Mouse (Mus musculus): ENCODE measurements around the gene Hsp90ab1.
A peak's percentile ranks its signal among the peaks of the same experiment; 100 is the strongest.

DNA sequence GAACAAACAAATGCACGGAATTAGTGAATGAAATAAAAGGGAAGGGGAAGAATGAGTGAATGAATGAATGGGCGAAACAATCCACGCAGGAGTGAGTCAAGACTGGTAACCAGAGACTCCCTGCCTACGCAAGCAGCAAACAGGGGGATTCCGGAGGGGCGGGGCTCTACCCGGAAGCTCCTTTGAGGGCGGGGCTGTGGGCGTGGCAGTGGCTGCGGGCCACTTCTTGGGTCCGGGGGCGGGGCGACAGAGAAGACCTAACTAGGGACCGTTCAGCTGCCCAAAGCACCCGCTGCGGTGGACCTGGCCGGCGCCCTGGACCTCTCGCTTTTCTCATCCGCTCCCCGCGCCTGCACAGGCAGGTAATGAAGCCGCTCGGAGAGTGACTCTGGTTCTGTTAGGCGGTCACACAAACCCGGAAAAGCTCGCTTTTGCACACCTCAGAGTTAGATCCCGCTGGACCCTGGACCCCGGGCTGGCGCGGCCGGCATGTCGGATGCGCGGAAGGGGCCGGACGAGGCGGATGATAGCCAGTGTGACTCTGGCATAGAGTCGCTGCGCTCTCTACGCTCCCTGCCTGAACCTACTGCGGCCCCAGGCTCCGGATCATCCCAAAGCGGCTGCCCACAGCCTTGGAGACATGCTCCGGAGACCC lies 17.5 kb downstream of the Hsp90ab1 start, which contains the start of gene Nfkbie:
- TF ChIP-seq CTCF (IDR thresholded peaks at IDR 0.05) (no peak), POLR2A (IDR thresholded peaks at IDR 0.05; ENCODE audit: insufficient read depth, low read depth, low read length) (peak; percentile 74)
